Mouse (Mus musculus) layer of hippocampus, postnatal 25 days (tissue): Measurements from ENCODE around the gene Fndc5. TPM values are rescaled to one million over a fixed set of nuclear protein-coding genes. Genes with fewer than 3 reads are reported as not detected.

Experiments
- DNase-seq, 2 experiments: peaks; one replicate each; pipeline ENCODE4 v3.0.0; 2022; ENCODE audit warnings: mixed read lengths in 2 of 2, low spot score in 1 of 2; ENCODE audit errors: extremely low spot score in 1 of 2
- total RNA-seq, 2 experiments: library from RNA; stranded (reverse); gene quantifications; 2 replicates each; pipeline ENCODE4 v1.2.3; 2021

The Fndc5 gene
- total RNA-seq, 2 experiments from 2014 or later: 85.1 to 86.0 TPM

DNA sequence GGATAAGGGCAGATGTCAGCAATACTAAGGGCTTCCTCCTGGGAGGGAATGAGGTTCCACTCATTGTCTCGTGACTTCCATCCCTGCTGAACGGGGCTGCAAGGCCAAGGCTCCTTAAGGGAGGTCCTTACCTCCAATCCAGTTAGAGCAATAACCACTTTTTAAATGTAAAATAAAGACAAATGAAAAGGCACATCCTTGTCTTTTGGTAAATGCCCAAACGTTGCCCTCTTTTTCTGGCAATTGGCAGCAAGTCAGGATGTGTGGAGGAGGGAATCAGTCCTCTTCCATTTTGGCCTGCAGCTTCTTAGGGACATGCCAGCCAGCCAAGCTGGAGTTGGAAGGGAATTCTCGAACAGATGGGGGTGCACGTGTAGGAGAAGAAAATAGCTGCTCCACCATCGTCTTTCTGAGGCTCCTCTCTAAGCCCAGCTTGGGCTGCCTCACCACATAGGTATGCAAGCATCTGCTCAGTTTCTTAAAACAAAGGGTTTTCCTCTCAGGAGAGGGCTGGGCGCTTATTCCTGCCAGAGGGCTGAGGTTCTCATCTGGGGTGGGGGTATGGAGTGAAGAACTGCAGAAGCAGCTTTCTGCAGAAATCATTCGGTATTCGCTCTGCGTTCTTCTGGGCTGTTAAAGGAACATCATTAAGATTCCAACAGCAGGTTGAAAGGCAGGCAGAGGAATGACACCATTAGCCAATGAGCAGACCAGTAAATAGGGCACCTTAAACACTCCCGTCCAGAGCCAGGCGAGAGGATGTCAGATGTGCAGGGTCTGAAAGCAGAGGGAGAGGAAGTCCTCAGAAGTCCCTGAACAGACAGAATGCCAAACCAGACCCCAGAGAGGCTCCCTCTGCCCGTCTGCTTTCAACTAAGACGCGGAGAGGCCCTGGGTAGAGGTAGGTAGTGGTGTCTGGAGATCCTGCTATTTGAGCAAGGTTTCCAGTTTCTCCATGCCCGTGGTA lies 7.9 kb downstream of the Fndc5 start:
- no peak for DNase-seq

- no peak for DNase-seq
Observed at GRCm38 (mm10) chr4:129145411-129145810, 8.6 kb downstream of the Fndc5 start.

GRCm38 (mm10) chr4:129145943-129146342 lies 9.1 kb downstream of the Fndc5 start:
- DNase-seq: no peak

GRCm38 (mm10) chr4:129146392-129146791 lies 9.6 kb downstream of the Fndc5 start:
- no peak for DNase-seq

GRCm38 (mm10) chr4:129147552-129148103 lies 10.8 kb downstream of the Fndc5 start:
- no peak for DNase-seq

- DNase-seq: no peak
Observed at GRCm38 (mm10) chr4:129149321-129149720, 12.5 kb downstream of the Fndc5 start.

DNA sequence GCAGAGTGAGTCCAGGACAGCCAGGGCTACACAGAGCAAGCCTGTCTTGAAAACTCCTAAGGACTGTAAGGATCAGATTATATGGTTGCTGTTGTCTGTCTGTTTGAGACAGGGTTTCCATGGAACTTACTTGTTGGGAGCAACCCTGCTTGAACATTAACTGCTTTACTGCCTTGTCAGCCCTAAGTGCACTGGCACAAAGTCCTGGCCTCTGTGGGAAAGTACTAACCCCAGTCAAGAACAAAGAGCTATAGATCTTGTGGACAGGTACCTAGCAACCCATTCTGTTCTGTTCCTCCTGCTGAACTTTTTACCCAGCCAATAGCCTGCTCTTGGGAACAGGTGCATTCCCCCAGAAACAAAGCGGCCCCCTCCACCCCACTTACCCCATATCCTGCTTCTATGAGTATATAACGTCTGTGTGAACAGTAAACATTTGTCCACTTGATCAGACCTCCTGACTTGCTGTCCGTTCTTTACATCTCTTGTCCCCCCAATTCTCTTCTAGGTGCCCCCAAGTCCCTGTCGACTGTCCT lies 14.5 kb downstream of the Fndc5 start:
- no peak for DNase-seq

- no peak for DNase-seq
Observed at GRCm38 (mm10) chr4:129157541-129157940, 20.7 kb downstream of the Fndc5 start.

DNA sequence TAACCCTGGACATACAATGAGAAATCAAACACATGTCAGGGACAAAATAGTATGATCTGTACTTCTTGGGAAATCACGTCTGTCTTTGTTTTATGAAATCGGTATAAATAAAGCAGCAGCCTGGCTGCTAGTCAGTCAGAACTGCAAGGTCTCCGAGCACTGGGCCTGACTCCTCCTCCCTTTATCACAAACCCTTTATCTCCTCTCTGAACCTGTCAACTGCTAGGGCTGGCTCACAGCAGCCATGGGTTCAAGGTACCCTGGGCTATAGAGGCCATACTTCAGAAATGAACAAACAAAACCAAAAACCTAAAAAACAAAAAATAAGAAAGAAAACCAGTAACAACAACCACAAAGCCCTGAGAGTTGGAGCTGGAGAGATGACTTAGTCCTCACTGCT lies 21.8 kb downstream of the Fndc5 start:
- DNase-seq: no peak

DNA sequence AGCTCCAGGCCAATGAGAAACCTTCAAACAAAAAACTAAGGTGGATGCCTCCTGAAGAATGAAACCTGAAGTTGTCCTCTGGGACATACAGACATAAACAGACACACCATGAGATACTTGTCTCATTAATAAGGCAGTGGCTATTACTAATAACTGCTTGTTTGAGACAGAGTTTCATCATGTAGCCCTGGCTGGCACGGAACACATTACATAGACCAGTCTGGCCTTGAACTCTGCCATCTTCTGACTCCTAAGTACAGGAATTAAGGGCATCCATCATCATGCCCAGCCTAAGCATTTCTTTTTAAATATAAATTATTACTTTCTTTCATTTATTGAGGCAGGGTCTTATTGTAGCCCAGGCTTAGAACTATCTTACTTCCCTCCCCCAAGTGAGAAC lies 24.3 kb downstream of the Fndc5 start:
- no peak for DNase-seq

DNA sequence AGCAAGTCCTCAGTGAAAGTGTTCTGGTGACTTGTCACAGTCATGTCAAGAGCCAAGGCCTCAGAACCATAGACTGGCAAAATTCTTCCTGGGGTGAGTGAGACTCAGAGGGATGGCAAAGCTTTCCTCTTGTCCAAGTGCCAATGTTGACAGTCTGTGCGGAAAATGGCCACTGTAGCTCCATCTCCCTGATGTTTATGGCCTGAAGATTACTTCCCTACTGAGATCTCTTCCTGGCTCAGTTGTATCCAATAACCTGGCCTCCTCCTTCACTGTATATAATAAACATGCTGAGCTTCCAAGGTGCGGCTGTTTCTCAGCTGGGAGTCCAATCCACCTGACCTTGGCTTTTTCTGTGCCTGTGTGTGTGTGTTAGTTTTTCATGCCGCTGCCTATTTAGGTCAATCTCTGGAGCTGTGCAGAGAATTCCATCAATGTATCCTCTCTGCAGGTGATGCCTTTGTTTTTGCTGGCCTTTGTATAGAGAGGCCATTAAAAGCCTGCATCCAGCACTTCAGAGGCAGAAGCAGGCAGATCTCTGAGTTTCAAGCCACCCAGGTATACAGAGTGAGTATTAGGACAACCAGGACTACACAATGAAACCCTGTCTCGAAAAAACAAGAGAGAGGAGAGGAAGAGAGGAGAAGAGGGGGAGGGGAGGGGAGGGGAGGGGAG lies 24.9 kb downstream of the Fndc5 start:
- no peak for DNase-seq

GRCm38 (mm10) chr4:129172529-129172928 lies 35.7 kb downstream of the Fndc5 start:
- no peak for DNase-seq

- DNase-seq: no peak
Observed at GRCm38 (mm10) chr4:129179560-129179959, 42.8 kb downstream of the Fndc5 start.

DNA sequence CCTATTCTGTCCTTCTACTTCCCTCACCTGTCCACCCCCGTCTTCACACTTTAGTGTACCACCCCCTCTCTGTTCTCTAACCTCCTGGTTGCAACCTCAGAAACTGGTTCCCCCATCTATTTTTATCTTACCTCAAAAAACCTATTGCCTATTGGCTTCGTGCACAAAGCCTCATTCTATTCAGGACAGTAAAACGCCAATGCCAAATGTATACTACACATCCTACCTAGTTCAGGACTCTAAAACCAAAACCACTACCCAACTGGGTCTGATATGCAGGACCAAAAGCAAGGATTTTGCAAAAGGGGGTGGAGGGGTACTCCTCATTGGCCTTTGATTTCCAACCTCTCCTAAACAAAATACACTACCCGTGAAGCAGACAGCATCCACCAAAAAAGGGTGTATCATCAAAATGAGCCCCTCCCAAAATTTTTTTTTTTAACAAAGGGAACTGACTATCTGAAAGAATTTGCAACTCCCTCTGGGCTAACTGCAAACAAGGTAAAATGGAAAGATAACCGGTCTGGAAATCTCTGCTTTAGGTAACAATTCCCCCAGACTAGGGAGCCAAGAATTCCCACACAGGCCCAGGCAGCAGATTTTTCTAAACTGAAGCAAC lies 51.4 kb downstream of the Fndc5 start:
- DNase-seq: no peak

- DNase-seq: peak; percentile 48 to 60
Observed at GRCm38 (mm10) chr4:129188803-129189541, 52.2 kb downstream of the Fndc5 start.

DNA sequence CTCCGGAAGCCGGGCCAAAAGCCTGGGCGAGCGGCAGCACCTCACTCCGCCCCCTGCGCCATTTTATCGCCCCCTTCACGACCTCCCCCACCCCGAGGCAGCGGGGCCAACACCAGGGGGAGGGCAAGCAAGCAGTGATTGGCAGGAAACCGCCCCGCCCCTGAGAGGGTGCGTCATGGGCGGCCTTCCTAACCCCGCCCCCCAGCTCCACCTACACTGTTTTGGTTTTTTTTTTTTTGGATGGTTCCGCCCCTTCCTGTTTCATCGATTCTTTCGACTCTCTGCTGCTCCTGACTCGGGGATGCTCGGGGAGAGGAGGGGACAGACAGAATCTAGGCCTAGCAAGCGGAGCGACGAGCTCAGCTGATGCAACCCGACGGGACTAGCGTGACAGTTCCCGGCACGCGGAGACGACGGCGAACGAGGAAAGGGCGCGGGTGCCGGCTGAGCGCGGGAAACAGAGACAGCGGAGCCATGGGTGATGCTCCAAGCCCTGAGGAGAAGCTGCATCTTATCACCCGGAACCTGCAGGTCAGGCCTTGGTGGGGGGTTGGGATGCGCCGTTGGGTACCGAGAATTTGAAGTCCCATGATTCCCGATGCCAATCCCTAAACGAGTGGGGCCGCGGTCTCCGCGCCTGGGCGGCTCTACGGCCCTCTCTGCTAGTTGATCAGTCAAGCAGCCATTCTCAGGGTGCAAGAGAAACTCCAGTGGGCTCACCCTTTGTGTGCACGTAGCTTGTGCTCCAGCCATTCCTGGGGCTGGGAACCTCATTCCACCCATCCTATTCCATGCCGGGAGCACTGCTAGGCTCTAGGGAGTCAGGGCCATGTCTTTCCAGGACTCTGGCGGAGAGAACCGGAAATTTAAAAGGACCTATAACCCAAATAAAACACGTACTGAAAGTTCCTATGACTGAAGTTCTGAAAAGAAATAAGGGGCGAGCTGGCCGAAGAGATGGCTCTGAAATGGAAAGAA lies 53.0 kb downstream of the Fndc5 start, which contains the start of the genes S100pbp and Yars:
TSS of gene S100pbp (minus strand) at position 186 of the 978 bp plus-strand sequence.
TSS of gene Yars (plus strand) at position 219 of the 978 bp plus-strand sequence.
- DNase-seq: peak; percentile 87

- peak in 1 of 2 experiments; percentile 11 for DNase-seq
Observed at GRCm38 (mm10) chr4:129190538-129190937, 53.7 kb downstream of the Fndc5 start.

GRCm38 (mm10) chr4:129191691-129192090 lies 54.9 kb downstream of the Fndc5 start:
- DNase-seq: no peak
